Mouse (Mus musculus) bone marrow, adult 2 months (tissue): ENCODE measurements around the gene Ccdc39.

Source experiments
- CTCF ChIP-seq: fragments of 200-500 bp; IDR thresholded peaks from 2 replicates; pipeline ENCODE4 v1.5.1; 2011; ENCODE audit warnings: low read length, control low read depth; ENCODE audit not compliant: control insufficient read depth, insufficient read depth
- POLR2A ChIP-seq: fragments of 200-500 bp; IDR thresholded peaks from 2 replicates; pipeline ENCODE4 v1.6.1; 2011; ENCODE audit warnings: low read depth, mild to moderate bottlenecking, control low read depth, low read length, borderline replicate concordance; ENCODE audit not compliant: control insufficient read depth

DNA sequence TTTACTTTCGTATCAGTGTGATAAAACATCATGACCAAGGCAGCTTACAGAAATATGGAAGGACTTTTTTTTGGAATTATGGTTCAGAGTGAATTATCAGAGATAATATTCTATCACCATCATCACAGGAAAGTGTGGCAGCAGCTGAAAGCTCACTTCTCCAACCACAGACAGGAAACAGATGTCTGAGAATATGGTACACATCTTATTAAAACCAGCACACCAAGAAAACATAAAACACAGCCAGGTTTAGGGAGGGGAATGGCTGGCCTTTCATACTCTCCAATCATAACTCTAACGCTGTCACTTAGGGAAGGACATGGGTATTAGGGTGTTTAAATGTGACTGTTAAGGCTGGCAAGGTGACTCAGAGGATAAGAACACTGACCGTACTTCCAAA lies 14.8 kb upstream of the Ccdc39 start:
- TF ChIP-seq POLR2A (no peak), CTCF (no peak)
